Mouse (Mus musculus) hematopoietic stem cell, adult 5-6 weeks (primary cell): Measurements from ENCODE around the gene Hoxd8. TPM values are rescaled to one million over a fixed set of nuclear protein-coding genes. Genes with fewer than 3 reads are reported as not detected.
A peak's percentile ranks its signal among the peaks of the same experiment; 100 is the strongest.

Experiments used
- ATAC-seq, 2 experiments: fragments of 125-278 bp in 1 of 2; replicated peaks in 1 of 2; 2 replicates each; pipeline ENCODE4 v1.8.0; 2016 to 2017; ENCODE audit warnings: inconsistent platforms in 2 of 2, mild to moderate bottlenecking in 2 of 2, moderate number of reproducible peaks in 2 of 2, low read depth in 1 of 2, moderate TSS enrichment in 1 of 2; ENCODE audit not compliant: low FRiP score in 2 of 2, poor library complexity in 2 of 2, severe bottlenecking in 2 of 2, insufficient read depth in 1 of 2, low TSS enrichment in 1 of 2
- total RNA-seq: library from RNA; stranded (forward); fragments of 172-1452, 232-1000 nt; gene quantifications from 2 replicates; pipeline ENCODE4 v1.2.3, GENCODE M21; 2017

The Hoxd8 gene
- not detected in 2 replicates for total RNA-seq

- ATAC-seq, result no peak
Observed at GRCm38 (mm10) chr2:74704393-74704998, at the start of gene Hoxd8. Gene Hoxd8, plus strand, starts transcription at chr2:74704615.

GRCm38 (mm10) chr2:74654743-74655419 is 49.5 kb upstream of the Hoxd8 start:
- no peak for ATAC-seq

GRCm38 (mm10) chr2:74655420-74655781 is 49.0 kb upstream of the Hoxd8 start:
- no peak for ATAC-seq

GRCm38 (mm10) chr2:74655821-74656631 is 48.4 kb upstream of the Hoxd8 start:
- ATAC-seq, result peak; percentile 43 to 61

- ATAC-seq, result no peak
Observed at GRCm38 (mm10) chr2:74656632-74657021, 47.8 kb upstream of the Hoxd8 start.

GRCm38 (mm10) chr2:74657251-74658023 is 47.0 kb upstream of the Hoxd8 start:
- ATAC-seq, result no peak

GRCm38 (mm10) chr2:74658024-74658666 is 46.3 kb upstream of the Hoxd8 start:
- no peak for ATAC-seq

GRCm38 (mm10) chr2:74658667-74659371 is 45.6 kb upstream of the Hoxd8 start:
- ATAC-seq, result no peak; a peak in 1 of 4 replicates

DNA sequence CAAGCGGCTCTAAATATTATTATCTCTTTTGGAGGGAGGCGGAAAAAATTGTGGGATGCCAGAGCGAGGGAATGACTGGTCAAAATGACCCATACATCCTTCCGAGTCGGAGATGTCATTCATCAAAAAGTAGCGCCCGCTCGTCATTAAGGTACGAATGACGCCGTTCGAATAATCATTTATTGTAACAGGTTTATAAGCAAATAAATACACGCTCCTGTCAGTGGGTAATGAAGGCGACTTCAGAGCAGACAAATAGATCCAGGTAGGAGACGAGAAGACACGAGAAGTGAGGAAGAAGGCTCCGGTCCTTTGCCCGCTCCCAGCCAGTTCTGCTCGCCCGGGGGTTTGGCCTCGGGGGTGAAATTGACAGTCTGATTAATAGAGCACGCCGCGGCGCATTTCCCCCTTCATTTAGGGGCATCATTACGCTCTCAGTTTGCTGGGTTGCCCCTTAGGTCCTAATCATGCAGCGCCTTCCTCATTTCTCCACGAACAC is 44.9 kb upstream of the Hoxd8 start, which contains the start of gene Evx2:
Gene Evx2 (minus strand): TSS at position 51 of the 499 bp plus-strand sequence.
- no peak for ATAC-seq

GRCm38 (mm10) chr2:74660421-74661375 is 43.7 kb upstream of the Hoxd8 start:
- no peak for ATAC-seq

- no peak for ATAC-seq
Observed at GRCm38 (mm10) chr2:74661685-74662084, 42.7 kb upstream of the Hoxd8 start.

GRCm38 (mm10) chr2:74663291-74663925 is 41.0 kb upstream of the Hoxd8 start:
- ATAC-seq, result peak; percentile 57 to 65; a peak in 3 of 4 replicates

- ATAC-seq, result no peak
Observed at GRCm38 (mm10) chr2:74666411-74666810, 38.0 kb upstream of the Hoxd8 start.

- no peak for ATAC-seq
Observed at GRCm38 (mm10) chr2:74667191-74667841, 37.1 kb upstream of the Hoxd8 start.
